Mouse (Mus musculus) heart, postnatal 0 days (tissue): ENCODE data around the gene Clec4n. TPM values are rescaled to one million over a fixed set of nuclear protein-coding genes. Genes with fewer than 3 reads are reported as not detected.
"Not testable (repeated sequence)": the region's sequence is repeated elsewhere in the genome, so short reads cannot be mapped to it uniquely, and the experiment has no call there.

Experiments used
- ATAC-seq: fragments of 200-750 bp; cut with Nextera tagmentation; 2 replicates; pipeline ENCODE4 v1.8.0; 2017; ENCODE audit warnings: low read depth, moderate number of reproducible peaks, moderate library complexity; ENCODE audit not compliant: insufficient read depth
- DNase-seq: peaks from one replicate; pipeline ENCODE4 v3.0.0-alpha.2; 2016; ENCODE audit warnings: low spot score
- H3K27ac ChIP-seq: fragments of 300-500 bp; sonication (generic); 2 replicates; pipeline ENCODE4 v1.5.1; 2014; ENCODE audit warnings: low read depth, mild to moderate bottlenecking
- H3K27me3 ChIP-seq: fragments of 300-500 bp; sonication (generic); 2 replicates; pipeline ENCODE4 v1.6.1; 2014; ENCODE audit warnings: low read length, mixed read lengths; ENCODE audit not compliant: control insufficient read depth, insufficient read depth
- H3K36me3 ChIP-seq: fragments of 300-500 bp; sonication (generic); replicated peaks from 2 replicates; pipeline ENCODE4 v1.6.1; 2014; ENCODE audit warnings: low read length, mixed read lengths; ENCODE audit not compliant: control insufficient read depth, insufficient read depth
- H3K4me1 ChIP-seq: fragments of 300-500 bp; sonication (generic); 2 replicates; pipeline ENCODE4 v1.6.1; 2014; ENCODE audit warnings: antibody characterized with exemption; ENCODE audit not compliant: control insufficient read depth, insufficient read depth
- H3K4me2 ChIP-seq: fragments of 300-500 bp; sonication (generic); 2 replicates; pipeline ENCODE4 v1.6.1; 2014; ENCODE audit warnings: low read depth, mild to moderate bottlenecking, low read length, moderate library complexity
- H3K4me3 ChIP-seq: fragments of 300-500 bp; sonication (generic); 2 replicates; pipeline ENCODE4 v1.5.1; 2014; ENCODE audit warnings: low read depth, low read length
- H3K9ac ChIP-seq: fragments of 300-500 bp; sonication (generic); replicated peaks from 2 replicates; pipeline ENCODE4 v1.6.1; 2014; ENCODE audit warnings: low read depth, low read length, mixed read lengths
- H3K9me3 ChIP-seq: fragments of 300-500 bp; sonication (generic); replicated peaks from 2 replicates; pipeline ENCODE4 v1.6.1; 2016; ENCODE audit warnings: low read length; ENCODE audit not compliant: control insufficient read depth
- CTCF ChIP-seq: IDR thresholded peaks from 2 replicates; pipeline ENCODE4 v1.5.1; 2016; ENCODE audit warnings: antibody characterized with exemption, control low read depth, low read depth
- EP300 ChIP-seq: IDR thresholded peaks from 2 replicates; pipeline ENCODE4 v1.6.1; 2016; ENCODE audit warnings: antibody characterized with exemption, low read depth
- WGBS: fragments of 180-500 bp; shearing (Covaris S2); extraction: QIAGEN DNeasy Blood & Tissue Kit; methylation state at CpG from one replicate; pipeline ENCODE4 v1.1.7; 2014; 5-methylcytosine and 5-hydroxymethylcytosine counted together
- polyA plus RNA-seq: library from polyadenylated mRNA; unstranded; fragments of >200 nt; fragmentation: Nextera tagmentation; extraction: Ambion mirVana; gene quantifications from 2 replicates; pipeline ENCODE4 v1.2.1, GENCODE M21; 2015
- total RNA-seq: library from RNA; depleted of rRNA; stranded (reverse); fragments of >200 nt; gene quantifications from 2 replicates; pipeline ENCODE4 v1.2.3, GENCODE M21; 2014; ENCODE audit warnings: low replicate concordance; rRNA removed

The Clec4n gene
- 4.8 TPM in 1 of 2 replicates, not detected in the other for total RNA-seq
- 3.4 and 3.5 TPM in 2 replicates for polyA plus RNA-seq

DNA sequence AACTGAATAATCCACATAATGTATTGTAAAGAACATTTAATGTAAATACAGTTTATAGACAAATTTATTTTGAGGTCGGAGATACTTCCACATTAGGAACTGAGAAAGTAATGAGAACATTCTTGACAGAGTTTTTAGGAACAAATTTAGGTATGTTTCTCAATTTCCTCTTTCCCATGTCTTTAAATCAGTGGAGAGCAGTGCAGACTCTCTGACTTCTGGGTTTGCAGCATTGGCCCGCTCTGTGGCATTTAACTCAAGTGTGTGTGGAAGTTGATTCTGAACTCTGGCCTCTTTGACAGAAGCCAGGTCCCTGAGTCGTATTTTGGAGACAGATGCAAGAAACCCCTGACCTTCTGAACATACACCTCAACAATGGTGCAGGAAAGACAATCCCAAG lies at the start of gene Clec4n:
TSS of gene Clec4n (plus strand) at position 200 of the 400 bp plus-strand sequence.
- H3K9ac ChIP-seq: no peak within 1 kb of the TSS
- no peaks in the 10 kb centered on the region for H3K36me3 ChIP-seq
- H3K27me3 ChIP-seq: no peaks in the 10 kb centered on the region
- no peak within 1 kb of the TSS for H3K4me3 ChIP-seq
- ATAC-seq (no peak), DNase-seq (no peak)
- 54% methylated on average over 3 of the region's 3 CpGs for WGBS
- peaks cover under 1% of the 10 kb centered on the region; the same call in 1 of the 2 replicates for H3K9me3 ChIP-seq
- H3K27ac ChIP-seq: no peak within 1 kb of the TSS
- TF ChIP-seq CTCF: no peak
- TF ChIP-seq EP300: no peak
- no peaks in the 10 kb centered on the region for H3K4me1 ChIP-seq
- no peak within 1 kb of the TSS for H3K4me2 ChIP-seq

GRCm38 (mm10) chr6:123184862-123185261 lies 44.8 kb upstream of the Clec4n start:
- H3K4me2 ChIP-seq, H3K9ac ChIP-seq, DNase-seq, H3K27ac ChIP-seq, H3K4me3 ChIP-seq, H3K36me3 ChIP-seq, H3K27me3 ChIP-seq, H3K9me3 ChIP-seq, ATAC-seq, H3K4me1 ChIP-seq: not testable (repeated sequence)
- 60% methylated on average over 2 of the region's 2 CpGs for WGBS

GRCm38 (mm10) chr6:123207187-123208076 lies 22.2 kb upstream of the Clec4n start:
- no peak overlapping the region for H3K4me3 ChIP-seq
- no peaks in the 10 kb centered on the region for H3K4me1 ChIP-seq
- H3K36me3 ChIP-seq: no peaks in the 10 kb centered on the region
- no peak overlapping the region for H3K4me2 ChIP-seq
- H3K9me3 ChIP-seq: peaks cover 8% of the 10 kb centered on the region; the same call in 1 of the 2 replicates
- DNase-seq (no peak), ATAC-seq (no peak)
- no peak overlapping the region for H3K9ac ChIP-seq
- no peak for TF ChIP-seq CTCF
- no peak for TF ChIP-seq EP300
- WGBS: 63% methylated on average over 1 of the region's 1 CpGs
- H3K27ac ChIP-seq: no peak overlapping the region
- H3K27me3 ChIP-seq: no peaks in the 10 kb centered on the region

GRCm38 (mm10) chr6:123208077-123208439 lies 21.6 kb upstream of the Clec4n start:
- H3K4me2 ChIP-seq: not testable (repeated sequence)

GRCm38 (mm10) chr6:123211726-123212125 lies 17.9 kb upstream of the Clec4n start:
- WGBS: 58% methylated on average over 1 of the region's 1 CpGs
- TF ChIP-seq EP300 (no peak), CTCF (no peak)

More at GRCm38 (mm10) chr6:123208077-123208439, 21.6 kb upstream of the Clec4n start:
- not testable (repeated sequence) for H3K27ac ChIP-seq, H3K9me3 ChIP-seq, H3K4me1 ChIP-seq, H3K36me3 ChIP-seq, DNase-seq, H3K4me3 ChIP-seq, H3K27me3 ChIP-seq, H3K9ac ChIP-seq, ATAC-seq

More at GRCm38 (mm10) chr6:123211726-123212125, 17.9 kb upstream of the Clec4n start:
- no peak for DNase-seq
- no peaks in the 10 kb centered on the region for H3K27me3 ChIP-seq
- no peaks in the 10 kb centered on the region for H3K36me3 ChIP-seq
- no peak overlapping the region for H3K4me3 ChIP-seq
- peaks cover 5% of the 10 kb centered on the region; the same call in 1 of the 2 replicates for H3K9me3 ChIP-seq
- H3K9ac ChIP-seq: no peak overlapping the region
- H3K27ac ChIP-seq: no peak overlapping the region
- no peak overlapping the region for H3K4me2 ChIP-seq
- no peak for ATAC-seq
- H3K4me1 ChIP-seq: no peaks in the 10 kb centered on the region
